Mouse (Mus musculus): ENCODE data around the gene Trpm3. TPM values are rescaled to one million over a fixed set of nuclear protein-coding genes. Genes with fewer than 3 reads are reported as not detected.

Gene Trpm3
- polyA plus RNA-seq, 1 experiment from 2014 or later, result 0.37 TPM

- Histone ChIP-seq H3K9ac (ENCODE audit: low read length) (no peak overlapping the region), H3K4me2 (ENCODE audit: low read length) (no peak overlapping the region), H3K9me3 (ENCODE audit: control insufficient read depth, low read length) (no peaks in the 10 kb centered on the region), H3K4me3 (ENCODE audit: low read depth, low read length) (no peak overlapping the region), H3K4me1 (replicated peaks; ENCODE audit: control insufficient read depth, insufficient read depth, low read length) (no peaks in the 10 kb centered on the region), H3K27me3 (replicated peaks; ENCODE audit: control insufficient read depth, insufficient read depth, low read length) (no peaks in the 10 kb centered on the region), H3K36me3 (ENCODE audit: control insufficient read depth, insufficient read depth, low read length) (no peaks in the 10 kb centered on the region), H3K27ac (ENCODE audit: low read depth) (no peak overlapping the region)
- WGBS, result 66% methylated on average over 5 of the region's 5 CpGs
- DNase-seq (ENCODE audit: low spot score) (no peak), ATAC-seq (replicated peaks; ENCODE audit: low FRiP score, low TSS enrichment, low read depth) (no peak)
Observed at GRCm38 (mm10) chr19:22327226-22327625, 188.4 kb downstream of the Trpm3 start.

DNA sequence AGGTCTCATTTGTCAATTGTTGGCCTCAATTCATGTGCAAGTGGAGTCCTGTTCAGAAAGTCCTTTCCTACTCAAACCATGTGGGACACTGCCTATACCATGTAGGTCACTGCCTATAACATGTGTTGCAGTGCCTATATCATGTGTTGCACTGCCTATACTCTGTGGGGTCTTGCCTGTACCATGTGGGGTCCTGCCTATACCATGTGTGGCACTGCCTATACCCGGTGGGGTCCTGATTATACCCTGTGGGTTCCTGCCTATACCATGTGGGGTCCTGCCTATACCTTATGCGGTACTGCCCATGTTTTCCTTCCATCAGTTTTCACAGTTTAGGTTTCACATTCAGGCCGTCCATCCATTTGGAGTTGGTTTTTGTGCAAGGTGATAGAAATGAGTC is 197.4 kb downstream of the Trpm3 start:
- Histone ChIP-seq H3K36me3 (ENCODE audit: control insufficient read depth, insufficient read depth, low read length) (no peaks in the 10 kb centered on the region), H3K9me3 (ENCODE audit: control insufficient read depth, low read length) (no peaks in the 10 kb centered on the region), H3K27ac (ENCODE audit: low read depth) (no peak overlapping the region), H3K4me3 (ENCODE audit: low read depth, low read length) (no peak overlapping the region), H3K9ac (ENCODE audit: low read length) (no peak overlapping the region), H3K27me3 (replicated peaks; ENCODE audit: control insufficient read depth, insufficient read depth, low read length) (no peaks in the 10 kb centered on the region), H3K4me1 (replicated peaks; ENCODE audit: control insufficient read depth, insufficient read depth, low read length) (no peaks in the 10 kb centered on the region), H3K4me2 (ENCODE audit: low read length) (no peak overlapping the region)
- DNase-seq (ENCODE audit: low spot score), result no peak
- ATAC-seq (replicated peaks; ENCODE audit: low FRiP score, low TSS enrichment, low read depth), result peak; percentile 43; the same call in 1 of the 2 replicates
- WGBS, result 92% methylated on average over 3 of the region's 3 CpGs

- DNase-seq (ENCODE audit: low spot score) (peak; percentile 55), ATAC-seq (replicated peaks; ENCODE audit: low FRiP score, low TSS enrichment, low read depth) (no peak; the same call in 1 of the 2 replicates)
- Histone ChIP-seq H3K4me3 (ENCODE audit: low read depth, low read length) (no peak overlapping the region), H3K9me3 (ENCODE audit: control insufficient read depth, low read length) (no peaks in the 10 kb centered on the region), H3K4me1 (replicated peaks; ENCODE audit: control insufficient read depth, insufficient read depth, low read length) (no peaks in the 10 kb centered on the region), H3K36me3 (ENCODE audit: control insufficient read depth, insufficient read depth, low read length) (no peaks in the 10 kb centered on the region), H3K27me3 (replicated peaks; ENCODE audit: control insufficient read depth, insufficient read depth, low read length) (no peaks in the 10 kb centered on the region), H3K27ac (ENCODE audit: low read depth) (no peak overlapping the region), H3K9ac (ENCODE audit: low read length) (no peak overlapping the region), H3K4me2 (ENCODE audit: low read length) (no peak overlapping the region)
- WGBS, result 17% methylated on average over 5 of the region's 5 CpGs
Observed at GRCm38 (mm10) chr19:22337468-22337867, 198.6 kb downstream of the Trpm3 start.

GRCm38 (mm10) chr19:22338927-22339326 is 200.1 kb downstream of the Trpm3 start:
- no peak for DNase-seq (ENCODE audit: low spot score)
- Histone ChIP-seq H3K4me1 (replicated peaks; ENCODE audit: control insufficient read depth, insufficient read depth, low read length) (no peaks in the 10 kb centered on the region), H3K27ac (ENCODE audit: low read depth) (no peak overlapping the region), H3K9me3 (ENCODE audit: control insufficient read depth, low read length) (no peaks in the 10 kb centered on the region), H3K4me3 (ENCODE audit: low read depth, low read length) (no peak overlapping the region), H3K9ac (ENCODE audit: low read length) (no peak overlapping the region), H3K36me3 (ENCODE audit: control insufficient read depth, insufficient read depth, low read length) (no peaks in the 10 kb centered on the region), H3K4me2 (ENCODE audit: low read length) (no peak overlapping the region), H3K27me3 (replicated peaks; ENCODE audit: control insufficient read depth, insufficient read depth, low read length) (no peaks in the 10 kb centered on the region)
- WGBS, result 85% methylated on average over 8 of the region's 8 CpGs
- ATAC-seq (replicated peaks; ENCODE audit: low FRiP score, low TSS enrichment, low read depth), result no peak

DNA sequence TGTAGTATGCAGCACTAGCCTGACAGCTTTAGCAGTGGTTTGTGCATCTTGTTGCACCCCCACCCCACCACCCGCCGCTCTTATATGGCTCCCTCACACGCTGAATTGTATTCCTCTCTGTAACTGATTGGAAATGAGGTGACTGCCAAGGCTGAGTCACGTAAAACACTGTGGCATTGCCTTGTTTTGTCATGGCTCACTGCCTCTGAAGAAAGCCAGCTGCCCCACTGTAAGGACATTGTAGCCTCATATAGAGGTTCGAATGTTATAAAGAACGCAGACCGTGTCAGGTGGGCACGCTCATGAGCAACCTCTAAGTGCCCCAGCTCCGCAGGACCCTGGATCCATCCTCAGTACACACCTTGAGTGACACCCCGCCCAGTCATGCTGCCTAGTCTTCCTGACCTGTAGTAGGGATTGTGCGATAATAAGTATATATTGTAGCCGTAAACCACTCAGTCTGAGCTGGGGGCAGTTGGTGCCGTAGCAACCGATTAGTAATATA is 215.2 kb downstream of the Trpm3 start:
- Histone ChIP-seq H3K9ac (ENCODE audit: low read length) (no peak overlapping the region), H3K9me3 (ENCODE audit: control insufficient read depth, low read length) (no peaks in the 10 kb centered on the region), H3K4me1 (replicated peaks; ENCODE audit: control insufficient read depth, insufficient read depth, low read length) (no peaks in the 10 kb centered on the region), H3K27me3 (replicated peaks; ENCODE audit: control insufficient read depth, insufficient read depth, low read length) (no peaks in the 10 kb centered on the region), H3K27ac (ENCODE audit: low read depth) (no peak overlapping the region), H3K36me3 (ENCODE audit: control insufficient read depth, insufficient read depth, low read length) (no peaks in the 10 kb centered on the region), H3K4me3 (ENCODE audit: low read depth, low read length) (no peak overlapping the region), H3K4me2 (ENCODE audit: low read length) (no peak overlapping the region)
- ATAC-seq (replicated peaks; ENCODE audit: low FRiP score, low TSS enrichment, low read depth) (no peak), DNase-seq (ENCODE audit: low spot score) (no peak)
- 84% methylated on average over 14 of the region's 14 CpGs for WGBS

GRCm38 (mm10) chr19:22386890-22387289 is 248.0 kb downstream of the Trpm3 start:
- ATAC-seq (replicated peaks; ENCODE audit: low FRiP score, low TSS enrichment, low read depth) (no peak), DNase-seq (ENCODE audit: low spot score) (no peak)
- Histone ChIP-seq H3K36me3 (ENCODE audit: control insufficient read depth, insufficient read depth, low read length) (no peaks in the 10 kb centered on the region), H3K27me3 (replicated peaks; ENCODE audit: control insufficient read depth, insufficient read depth, low read length) (no peaks in the 10 kb centered on the region), H3K9ac (ENCODE audit: low read length) (no peak overlapping the region), H3K9me3 (ENCODE audit: control insufficient read depth, low read length) (no peaks in the 10 kb centered on the region), H3K4me1 (replicated peaks; ENCODE audit: control insufficient read depth, insufficient read depth, low read length) (no peaks in the 10 kb centered on the region; the same call in 1 of the 2 replicates), H3K27ac (ENCODE audit: low read depth) (no peak overlapping the region), H3K4me3 (ENCODE audit: low read depth, low read length) (no peak overlapping the region), H3K4me2 (ENCODE audit: low read length) (no peak overlapping the region)
- WGBS, result 86% methylated on average over 3 of the region's 3 CpGs

GRCm38 (mm10) chr19:22394700-22395099 is 255.9 kb downstream of the Trpm3 start:
- Histone ChIP-seq H3K27ac (ENCODE audit: low read depth) (no peak overlapping the region), H3K4me1 (replicated peaks; ENCODE audit: control insufficient read depth, insufficient read depth, low read length) (no peaks in the 10 kb centered on the region), H3K4me2 (ENCODE audit: low read length) (no peak overlapping the region), H3K9ac (ENCODE audit: low read length) (no peak overlapping the region), H3K9me3 (ENCODE audit: control insufficient read depth, low read length) (no peaks in the 10 kb centered on the region), H3K4me3 (ENCODE audit: low read depth, low read length) (no peak overlapping the region), H3K27me3 (replicated peaks; ENCODE audit: control insufficient read depth, insufficient read depth, low read length) (no peaks in the 10 kb centered on the region), H3K36me3 (ENCODE audit: control insufficient read depth, insufficient read depth, low read length) (no peaks in the 10 kb centered on the region)
- ATAC-seq (replicated peaks; ENCODE audit: low FRiP score, low TSS enrichment, low read depth) (no peak), DNase-seq (ENCODE audit: low spot score) (no peak)
- 82% methylated on average over 1 of the region's 1 CpGs for WGBS

GRCm38 (mm10) chr19:22404049-22404448 is 265.2 kb downstream of the Trpm3 start:
- Histone ChIP-seq H3K4me1 (replicated peaks; ENCODE audit: control insufficient read depth, insufficient read depth, low read length) (no peaks in the 10 kb centered on the region), H3K9me3 (ENCODE audit: control insufficient read depth, low read length) (no peaks in the 10 kb centered on the region), H3K36me3 (ENCODE audit: control insufficient read depth, insufficient read depth, low read length) (no peaks in the 10 kb centered on the region), H3K4me2 (ENCODE audit: low read length) (no peak overlapping the region), H3K27me3 (replicated peaks; ENCODE audit: control insufficient read depth, insufficient read depth, low read length) (no peaks in the 10 kb centered on the region), H3K27ac (ENCODE audit: low read depth) (no peak overlapping the region), H3K9ac (ENCODE audit: low read length) (no peak overlapping the region), H3K4me3 (ENCODE audit: low read depth, low read length) (no peak overlapping the region)
- ATAC-seq (replicated peaks; ENCODE audit: low FRiP score, low TSS enrichment, low read depth) (no peak), DNase-seq (ENCODE audit: low spot score) (no peak)
- WGBS, result 86% methylated on average over 3 of the region's 3 CpGs

DNA sequence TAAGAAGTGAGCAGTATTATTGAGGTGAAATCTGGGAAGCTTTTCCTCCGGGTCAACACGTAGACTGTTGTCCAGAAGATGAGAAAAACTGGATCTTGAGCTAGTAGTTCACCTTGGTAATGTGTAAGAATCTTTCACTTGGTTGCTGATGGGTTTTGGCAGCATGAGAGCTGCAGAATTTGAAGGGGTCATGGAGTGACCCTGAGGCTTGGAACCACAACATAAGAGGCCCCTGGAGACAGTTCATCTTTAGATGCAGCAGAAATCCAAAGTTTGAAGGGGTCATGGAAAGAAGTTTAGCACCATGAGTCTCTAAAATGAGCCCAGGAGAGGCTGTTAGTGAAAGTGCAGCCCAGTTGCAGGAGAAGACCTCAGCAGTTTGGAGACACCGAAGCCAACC is 279.4 kb downstream of the Trpm3 start:
- no peak overlapping the region for H3K27ac ChIP-seq (ENCODE audit: low read depth)
- H3K9ac ChIP-seq (ENCODE audit: low read length), result no peak overlapping the region
- WGBS, result 91% methylated on average over 3 of the region's 3 CpGs
- no peaks in the 10 kb centered on the region for H3K27me3 ChIP-seq (replicated peaks; ENCODE audit: control insufficient read depth, insufficient read depth, low read length)
- H3K36me3 ChIP-seq (ENCODE audit: control insufficient read depth, insufficient read depth, low read length), result no peaks in the 10 kb centered on the region
- no peak overlapping the region for H3K4me2 ChIP-seq (ENCODE audit: low read length)
- H3K4me1 ChIP-seq (replicated peaks; ENCODE audit: control insufficient read depth, insufficient read depth, low read length), result no peaks in the 10 kb centered on the region
- no peaks in the 10 kb centered on the region for H3K9me3 ChIP-seq (ENCODE audit: control insufficient read depth, low read length)
- no peak for ATAC-seq (replicated peaks; ENCODE audit: low FRiP score, low TSS enrichment, low read depth)
- DNase-seq (ENCODE audit: low spot score), result no peak
- no peak overlapping the region for H3K4me3 ChIP-seq (ENCODE audit: low read depth, low read length)
